Mouse (Mus musculus) lung, postnatal 0 days (tissue): ENCODE results near the gene Mfap1b.

Experiments
- CTCF ChIP-seq: IDR thresholded peaks from 2 replicates; pipeline ENCODE4 v1.5.1; 2016; ENCODE audit warnings: antibody characterized with exemption, mild to moderate bottlenecking
- EP300 ChIP-seq: IDR thresholded peaks from 2 replicates; pipeline ENCODE4 v1.6.1; 2016; ENCODE audit warnings: antibody characterized with exemption, mild to moderate bottlenecking, control low read depth

GRCm38 (mm10) chr2:121474180-121474535 lies 291 bp upstream of the Mfap1b start:
- TF ChIP-seq CTCF = no peak
- no peak for TF ChIP-seq EP300
